Mouse (Mus musculus): ENCODE measurements around the gene Mapkbp1.

DNA sequence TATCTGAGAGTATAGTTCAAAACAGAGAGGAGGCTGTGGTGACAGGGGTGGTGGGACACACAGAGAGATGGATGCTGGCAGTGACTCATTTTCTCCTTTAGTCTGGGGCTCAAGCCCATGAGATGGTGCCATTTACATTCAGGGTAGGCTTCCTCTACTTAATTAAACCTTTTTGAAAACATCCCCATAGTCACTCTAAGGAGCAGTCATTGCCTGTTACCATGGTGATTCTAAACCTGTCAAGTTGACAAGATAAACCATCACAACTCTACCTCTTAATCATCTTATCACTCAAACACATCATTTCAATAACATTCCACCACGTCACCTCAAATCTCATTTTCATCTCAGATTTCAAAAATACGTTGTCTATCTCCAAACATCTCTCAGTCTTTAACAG lies 31.5 kb downstream of the Mapkbp1 start:
- TF ChIP-seq CTCF (IDR thresholded peaks at IDR 0.05; ENCODE audit: low read depth) (no peak), EP300 (optimal IDR thresholded peaks at IDR 0.05) (no peak)

All from stomach, postnatal 0 days (tissue).